Mouse (Mus musculus) heart, adult 2 months (tissue): ENCODE measurements around the gene Gm33543.

Source experiments
- CTCF ChIP-seq: fragments of 200-600 bp; IDR thresholded peaks from 2 replicates; pipeline ENCODE4 v1.8.1; 2022; ENCODE audit warnings: antibody characterized with exemption, mild to moderate bottlenecking, moderate library complexity
- POLR2A ChIP-seq: fragments of 200-500 bp; IDR thresholded peaks from 2 replicates; pipeline ENCODE4 v1.6.1; 2011; ENCODE audit warnings: mild to moderate bottlenecking, low read depth, low read length, control low read depth; ENCODE audit not compliant: insufficient read depth

- TF ChIP-seq CTCF (no peak), POLR2A (no peak)
Observed at GRCm38 (mm10) chr10:95830891-95831290, 11.8 kb downstream of the Gm33543 start.
